Mouse (Mus musculus) olfactory bulb, adult 2 months (tissue): ENCODE measurements around the gene Mindy3.

ENCODE experiments used
- CTCF ChIP-seq: fragments of 200-500 bp; IDR thresholded peaks from 2 replicates; pipeline ENCODE4 v1.5.1; 2012; ENCODE audit warnings: low read depth, mild to moderate bottlenecking, low read length, moderate library complexity; ENCODE audit not compliant: insufficient read depth
- POLR2A ChIP-seq: fragments of 200-500 bp; IDR thresholded peaks from 2 replicates; pipeline ENCODE4 v1.6.1; 2012; ENCODE audit warnings: mild to moderate bottlenecking, low read depth, low read length, moderate library complexity; ENCODE audit not compliant: insufficient read depth

DNA sequence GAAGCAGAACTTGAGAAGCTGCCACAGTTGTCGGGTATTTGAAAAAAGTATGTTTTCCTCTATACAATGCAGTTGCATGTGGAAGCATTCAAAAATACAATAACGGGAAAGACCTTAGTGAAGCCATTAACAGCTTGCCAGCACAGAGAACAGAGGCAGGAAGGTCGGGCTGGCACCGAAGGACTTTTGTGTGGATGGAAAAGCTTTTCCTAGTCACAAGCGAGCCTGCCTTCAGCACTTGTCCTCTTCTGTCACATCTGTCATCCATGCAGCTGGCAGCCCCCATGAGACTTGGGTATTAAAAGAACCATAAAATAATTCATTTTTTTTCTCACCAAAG lies 90.2 kb downstream of the Mindy3 start:
- TF ChIP-seq POLR2A = no peak
- no peak for TF ChIP-seq CTCF
